Mouse (Mus musculus) urinary bladder, adult 2 months (tissue): ENCODE measurements around the gene Rfc2. TPM values are rescaled to one million over a fixed set of nuclear protein-coding genes. Genes with fewer than 3 reads are reported as not detected.
"Not testable (repeated sequence)": the region's sequence is repeated elsewhere in the genome, so short reads cannot be mapped to it uniquely, and the experiment has no call there.

ENCODE experiments used
- DNase-seq: peaks from one replicate; pipeline ENCODE4 v3.0.0; 2022; ENCODE audit warnings: low spot score
- polyA plus RNA-seq: library from polyadenylated mRNA; depleted of rRNA; stranded (reverse); fragments of >200 nt; gene quantifications from 2 replicates; pipeline ENCODE4 v1.2.3, GENCODE M21; 2012; rRNA removed

The Rfc2 gene
- polyA plus RNA-seq, 1 experiment = 82.6 TPM

GRCm38 (mm10) chr5:134648976-134649375 lies 67.8 kb downstream of the Rfc2 start:
- not testable (repeated sequence) for DNase-seq

GRCm38 (mm10) chr5:134650926-134651325 lies 69.8 kb downstream of the Rfc2 start:
- no peak for DNase-seq

Other genes starting within 250 kb of the Rfc2 start
- gene Gtf2ird1, start 124.7 kb upstream of the Rfc2 start, polyA plus RNA-seq = 27.1 and 31.5 TPM in 2 replicates
- 11.1 and 15.6 TPM in 2 replicates for gene Clip2, start 28.9 kb upstream of the Rfc2 start, polyA plus RNA-seq
- gene Syna, start 21.2 kb upstream of the Rfc2 start, polyA plus RNA-seq = 0.09 and 0.10 TPM in 2 replicates
- gene Lat2, start 33.7 kb downstream of the Rfc2 start, polyA plus RNA-seq = 6.9 TPM in 2 replicates
- 221 and 232 TPM in 2 replicates for gene Eif4h, start 58.1 kb downstream of the Rfc2 start, polyA plus RNA-seq
- 10.6 and 12.6 TPM in 2 replicates for gene Limk1, start 107.2 kb downstream of the Rfc2 start, polyA plus RNA-seq
- gene Eln, start 166.0 kb downstream of the Rfc2 start, polyA plus RNA-seq = 75.6 and 76.3 TPM in 2 replicates